Mouse (Mus musculus) ES-Bruce4 (cell line): ENCODE results near the gene Kdelc2. TPM values are rescaled to one million over a fixed set of nuclear protein-coding genes. Genes with fewer than 3 reads are reported as not detected.
A peak's percentile ranks its signal among the peaks of the same experiment; 100 is the strongest.

Source experiments
- H3K27ac ChIP-seq: 2 replicates; pipeline ENCODE4 v1.5.1; 2012; ENCODE audit warnings: low read length, inconsistent platforms; ENCODE audit not compliant: insufficient read depth
- H3K27me3 ChIP-seq: 2 replicates; pipeline ENCODE4 v1.6.1; 2012; ENCODE audit warnings: mild to moderate bottlenecking, low read length, inconsistent platforms; ENCODE audit not compliant: control insufficient read depth, poor library complexity, insufficient read depth, severe bottlenecking
- H3K36me3 ChIP-seq: 2 replicates; pipeline ENCODE4 v1.6.1; 2012; ENCODE audit warnings: inconsistent platforms, mild to moderate bottlenecking, low read length, moderate library complexity; ENCODE audit not compliant: control insufficient read depth, poor library complexity, insufficient read depth, severe bottlenecking
- H3K4me1 ChIP-seq: one replicate; pipeline ENCODE4 v1.8.1; 2011; ENCODE audit warnings: low read length; ENCODE audit not compliant: control insufficient read depth, insufficient read depth
- H3K4me3 ChIP-seq: 2 replicates; pipeline ENCODE4 v1.5.1; 2011; ENCODE audit warnings: low read depth, mild to moderate bottlenecking, low read length
- H3K9ac ChIP-seq: 2 replicates; pipeline ENCODE4 v1.6.1; 2012; ENCODE audit warnings: low read depth, mild to moderate bottlenecking, inconsistent platforms; ENCODE audit not compliant: poor library complexity, severe bottlenecking
- H3K9me3 ChIP-seq: replicated peaks from 2 replicates; pipeline ENCODE4 v1.6.1; 2012; ENCODE audit warnings: mild to moderate bottlenecking, low read length, inconsistent platforms; ENCODE audit not compliant: control insufficient read depth, poor library complexity, insufficient read depth, severe bottlenecking
- CTCF ChIP-seq: IDR thresholded peaks from one replicate; pipeline ENCODE4 v1.8.1; 2011; ENCODE audit warnings: low read depth, low read length
- EP300 ChIP-seq: IDR thresholded peaks from 2 replicates; pipeline ENCODE4 v1.6.1; 2011; ENCODE audit warnings: low read depth, low read length; ENCODE audit not compliant: insufficient read depth
- POLR2A ChIP-seq: IDR thresholded peaks from one replicate; pipeline ENCODE4 v1.8.1; 2011; ENCODE audit warnings: low read length; ENCODE audit not compliant: insufficient read depth
- polyA plus RNA-seq: library from polyadenylated mRNA; stranded (reverse); fragments of >200 nt; gene quantifications from 2 replicates; pipeline ENCODE4 v1.2.4, GENCODE M21; 2011; ENCODE audit warnings: low read depth; ENCODE audit not compliant: missing spikeins, insufficient read depth, insufficient read length

Kdelc2 gene
- polyA plus RNA-seq, 1 experiment: 16.9 TPM

DNA sequence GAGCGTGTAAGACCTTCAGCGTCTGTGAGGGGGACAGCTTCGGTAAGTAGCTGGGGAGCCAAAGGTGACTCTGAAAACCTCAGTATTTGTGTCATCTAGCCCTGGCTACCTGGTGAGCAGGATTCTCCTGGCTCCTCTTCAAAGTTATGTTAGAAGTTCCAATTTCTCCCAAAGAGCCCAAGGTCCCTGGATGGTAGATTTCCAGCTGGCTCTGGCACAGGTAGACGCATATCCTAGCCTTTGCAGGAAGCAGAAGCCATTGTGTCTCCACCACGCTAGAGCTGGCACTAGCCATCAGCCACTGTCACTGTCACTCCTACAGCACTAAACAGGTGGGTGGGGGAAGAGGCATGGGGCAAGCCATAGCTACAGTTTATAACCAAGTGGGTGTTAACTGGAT, 30.7 kb upstream of the Kdelc2 start:
- Histone ChIP-seq H3K4me3 (no peak overlapping the region), H3K9me3 (no peaks in the 10 kb centered on the region), H3K9ac (no peak overlapping the region), H3K36me3 (no peaks in the 10 kb centered on the region), H3K27me3 (no peaks in the 10 kb centered on the region), H3K4me1 (no peaks in the 10 kb centered on the region), H3K27ac (no peak overlapping the region)
- TF ChIP-seq CTCF: no peak
- no peak for TF ChIP-seq POLR2A
- TF ChIP-seq EP300: no peak

DNA sequence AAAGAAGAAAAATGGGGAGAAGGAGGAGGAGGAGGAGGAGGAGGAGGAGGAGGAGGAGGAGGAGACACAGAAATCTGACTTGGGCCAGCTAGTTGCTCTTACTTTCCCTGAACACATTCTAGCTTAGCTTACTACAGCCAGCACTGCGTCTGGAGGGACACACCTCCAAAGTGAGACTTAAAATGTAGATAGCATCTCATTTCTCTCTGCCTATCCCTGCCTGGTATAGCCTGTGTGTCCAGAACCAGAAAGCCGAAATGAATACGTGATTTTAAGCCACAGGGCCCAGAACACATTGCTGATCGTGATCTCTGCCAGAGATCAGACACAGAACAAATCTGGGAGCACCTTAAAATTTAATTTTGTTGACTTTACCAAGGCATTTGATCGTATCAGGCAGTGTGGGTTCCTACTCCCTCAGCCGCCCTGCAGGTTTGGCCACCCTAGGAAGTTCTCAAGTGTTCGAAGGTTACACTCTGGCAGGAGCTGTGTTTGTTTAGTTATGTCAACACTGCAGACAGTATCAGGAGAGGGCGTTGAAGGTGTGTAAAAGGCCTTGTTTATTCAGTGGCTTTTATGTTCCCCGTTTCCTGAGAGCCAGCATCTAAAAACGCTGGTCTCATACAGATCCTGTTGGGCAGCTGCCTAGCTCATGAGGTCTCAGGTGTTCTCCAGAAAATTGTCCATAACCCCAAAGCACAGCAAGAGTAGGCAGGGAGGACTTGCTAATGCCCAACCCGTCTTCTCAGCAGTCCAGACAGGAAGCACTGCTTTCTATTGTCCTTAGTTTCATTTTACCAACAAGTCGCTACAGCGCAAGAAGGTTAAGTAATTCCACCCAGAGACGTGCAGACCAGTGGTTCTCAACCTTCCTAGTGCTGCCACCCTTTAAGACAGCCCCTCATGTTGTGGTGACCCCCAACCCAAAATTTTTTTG, 27.3 kb upstream of the Kdelc2 start:
- H3K36me3 ChIP-seq: no peaks in the 10 kb centered on the region
- H3K4me1 ChIP-seq: no peaks in the 10 kb centered on the region
- no peaks in the 10 kb centered on the region for H3K9me3 ChIP-seq
- no peaks in the 10 kb centered on the region for H3K27me3 ChIP-seq
- H3K27ac ChIP-seq: no peak overlapping the region
- TF ChIP-seq POLR2A: no peak
- TF ChIP-seq EP300: no peak
- TF ChIP-seq CTCF: no peak
- no peak overlapping the region for H3K9ac ChIP-seq
- no peak overlapping the region for H3K4me3 ChIP-seq

DNA sequence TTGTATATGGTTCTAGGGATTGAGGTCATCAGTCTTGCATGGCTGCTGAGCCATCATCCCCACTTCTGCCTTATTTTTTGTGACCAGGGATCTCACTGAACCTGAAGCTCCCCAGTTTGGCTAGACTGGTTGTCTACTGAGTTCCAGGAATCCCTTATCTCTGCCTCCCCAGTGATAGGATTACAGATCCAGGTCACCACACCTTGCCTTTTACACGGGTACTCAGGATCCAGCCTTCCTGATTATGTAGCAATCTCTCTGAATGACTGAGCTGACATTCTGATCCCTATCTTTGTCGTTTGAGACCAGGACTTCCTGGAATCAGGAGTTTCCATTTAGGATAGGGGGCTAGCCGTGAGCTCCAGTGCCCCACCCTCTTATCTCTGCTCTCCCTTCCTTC, 12.5 kb upstream of the Kdelc2 start:
- Histone ChIP-seq H3K9me3 (no peaks in the 10 kb centered on the region), H3K27ac (no peak overlapping the region), H3K4me1 (no peaks in the 10 kb centered on the region), H3K9ac (no peak overlapping the region), H3K27me3 (no peaks in the 10 kb centered on the region; the same call in 1 of the 2 replicates), H3K4me3 (no peak overlapping the region), H3K36me3 (no peaks in the 10 kb centered on the region)
- no peak for TF ChIP-seq POLR2A

DNA sequence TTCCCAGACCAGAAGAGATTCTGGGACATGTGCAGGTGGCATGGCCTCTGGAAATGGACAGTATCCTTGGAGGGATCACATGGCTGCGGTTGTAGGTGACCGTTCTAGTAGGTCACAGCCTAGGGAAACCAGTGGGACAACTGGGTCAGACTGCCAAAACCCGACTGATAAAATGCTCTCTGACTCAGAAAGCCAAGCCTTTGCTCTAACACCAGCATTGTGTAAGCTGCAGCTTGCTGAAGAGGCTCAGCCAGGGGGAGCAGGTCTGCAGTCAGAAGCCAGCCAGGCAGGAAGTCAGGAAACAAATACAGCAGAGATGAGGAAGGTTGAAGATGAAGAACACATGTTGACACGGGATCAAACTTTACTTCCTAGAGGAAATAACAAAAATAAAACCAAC, 7.9 kb upstream of the Kdelc2 start:
- H3K9me3 ChIP-seq: no peaks in the 10 kb centered on the region
- H3K36me3 ChIP-seq: no peaks in the 10 kb centered on the region
- no peak overlapping the region for H3K27ac ChIP-seq
- TF ChIP-seq POLR2A (no peak), CTCF (no peak), EP300 (no peak)
- H3K9ac ChIP-seq: no peak overlapping the region
- H3K4me3 ChIP-seq: no peak overlapping the region
- no peaks in the 10 kb centered on the region for H3K4me1 ChIP-seq
- H3K27me3 ChIP-seq: no peaks in the 10 kb centered on the region; the same call in 1 of the 2 replicates

DNA sequence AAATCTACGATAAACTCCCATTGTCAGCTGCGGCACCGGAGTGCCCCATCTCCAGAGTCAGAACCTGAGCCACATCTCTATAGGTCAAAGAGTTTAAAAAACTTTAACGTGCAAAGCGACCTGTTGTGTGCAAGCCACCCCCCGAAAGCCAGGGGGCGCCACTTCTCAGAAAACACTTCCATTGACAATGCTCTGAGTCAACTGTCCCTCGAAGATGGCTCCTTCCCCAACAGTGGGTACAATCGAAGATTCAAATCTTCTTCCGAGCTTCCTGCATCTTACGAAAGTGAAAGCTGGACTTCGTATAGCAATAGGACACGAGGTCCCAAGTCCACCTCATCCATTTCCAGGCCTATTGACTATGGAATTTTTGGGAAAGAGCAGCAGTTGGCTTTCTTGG, 7.0 kb upstream of the Kdelc2 start:
- H3K27ac ChIP-seq: no peak overlapping the region
- H3K27me3 ChIP-seq: no peaks in the 10 kb centered on the region; the same call in 1 of the 2 replicates
- H3K36me3 ChIP-seq: no peaks in the 10 kb centered on the region
- peak; percentile 55 for TF ChIP-seq CTCF
- no peak for TF ChIP-seq POLR2A
- H3K9me3 ChIP-seq: no peaks in the 10 kb centered on the region
- no peak overlapping the region for H3K9ac ChIP-seq
- H3K4me1 ChIP-seq: no peaks in the 10 kb centered on the region
- no peak overlapping the region for H3K4me3 ChIP-seq

DNA sequence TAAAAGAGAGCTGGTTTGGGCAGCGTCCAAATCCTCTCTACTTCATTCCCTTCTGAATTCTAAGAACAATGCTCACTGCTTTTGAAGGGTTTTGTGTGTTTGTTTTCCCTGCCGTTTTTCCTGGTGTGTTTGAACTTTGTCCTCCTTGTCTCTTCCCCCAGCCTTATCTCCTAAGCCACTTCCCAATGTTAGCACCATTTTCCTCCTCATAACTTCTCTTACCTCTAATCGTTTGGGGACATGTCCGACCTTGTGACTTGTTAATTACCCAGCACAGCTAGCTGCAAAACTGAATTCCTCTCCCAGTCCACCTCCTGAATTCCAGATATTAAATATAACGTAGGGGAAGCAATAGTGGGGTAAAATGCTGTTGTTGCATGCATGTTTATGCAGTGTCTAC, 6.2 kb upstream of the Kdelc2 start:
- H3K27me3 ChIP-seq: no peaks in the 10 kb centered on the region; the same call in 1 of the 2 replicates
- TF ChIP-seq POLR2A: no peak
- no peak for TF ChIP-seq EP300
- TF ChIP-seq CTCF: no peak
- no peaks in the 10 kb centered on the region for H3K36me3 ChIP-seq
- no peak overlapping the region for H3K9ac ChIP-seq
- H3K4me3 ChIP-seq: no peak overlapping the region
- H3K4me1 ChIP-seq: no peaks in the 10 kb centered on the region
- no peak overlapping the region for H3K27ac ChIP-seq
- no peaks in the 10 kb centered on the region for H3K9me3 ChIP-seq
